ENCODE assay signal across 17 mouse cellular contexts in genomic region chr7:66580687-66581151, GRCm38 (mm10).
DNase-seq lines count a peak whose midpoint lies in the region; ATAC-seq and TF ChIP-seq lines count a peak whose summit lies in the region.
"Had no signal": no experiment of that assay in that cellular context is flagged by ENCODE, and none has a peak within 500 bp of the region (broad histone marks: within the 10 kb centered on the region; RNA-seq: fewer than 3 reads in every experiment).

No protein-coding gene starts in this region.

- no peaks in the 10 kb centered on the region for H3K27me3 ChIP-seq in heart, embryonic 12.5 days (replicated peaks)
- no peaks in the 10 kb centered on the region for H3K27me3 ChIP-seq in midbrain, embryonic 16.5 days (ENCODE audit: control insufficient read depth, insufficient read depth, low read depth, low read length)
- no peaks in the 10 kb centered on the region for H3K27me3 ChIP-seq in midbrain, embryonic 13.5 days
- H3K27me3 ChIP-seq in Patski: no peaks in the 10 kb centered on the region
- H3K27me3 ChIP-seq in midbrain, postnatal 0 days (ENCODE audit: insufficient read depth, low read length): no peaks in the 10 kb centered on the region
- H3K27me3 ChIP-seq in stomach, postnatal 0 days (ENCODE audit: control insufficient read depth, insufficient read depth, low read length): no peaks in the 10 kb centered on the region
- H3K27me3 ChIP-seq: forebrain, embryonic 15.5 days; midbrain, embryonic 12.5 days; neural tube, embryonic 12.5 days had no signal

- DNase-seq in heart, adult 11 months: peak; percentile 83
- peak; percentile 88 for DNase-seq in Patski (ENCODE audit: low read depth, low spot score)
- peak; percentile 59 for DNase-seq in midbrain, postnatal 0 days (ENCODE audit: low spot score)
- no peak for DNase-seq in neural tube, embryonic 10.5 days (ENCODE audit: extremely low spot score, low spot score)
- DNase-seq in stomach, postnatal 0 days (ENCODE audit: low spot score): no peak
- DNase-seq: B cell, adult 2 months; cerebellum, adult 11 months; cerebellum, postnatal 25 days; lung, adult 18-20 months; lung, postnatal 36 days; thymus, postnatal 4 days had no signal

- no peaks in the 10 kb centered on the region for H3K9me3 ChIP-seq in heart, embryonic 12.5 days (replicated peaks)
- H3K9me3 ChIP-seq in midbrain, embryonic 16.5 days (replicated peaks; ENCODE audit: control insufficient read depth, low read length, poor library complexity, severe bottlenecking): no peaks in the 10 kb centered on the region
- H3K9me3 ChIP-seq in midbrain, embryonic 13.5 days: no peaks in the 10 kb centered on the region
- H3K9me3 ChIP-seq in midbrain, postnatal 0 days (ENCODE audit: low read length): no peaks in the 10 kb centered on the region
- H3K9me3 ChIP-seq in stomach, postnatal 0 days (ENCODE audit: control insufficient read depth, low read length): no peaks in the 10 kb centered on the region
- H3K9me3 ChIP-seq: forebrain, embryonic 15.5 days; midbrain, embryonic 12.5 days; neural tube, embryonic 12.5 days had no signal

- no peak overlapping the region for H3K4me3 ChIP-seq in heart, embryonic 12.5 days
- H3K4me3 ChIP-seq in midbrain, embryonic 16.5 days (ENCODE audit: low read depth, low read length): no peak overlapping the region
- no peak overlapping the region for H3K4me3 ChIP-seq in midbrain, embryonic 13.5 days (replicated peaks)
- H3K4me3 ChIP-seq in midbrain, postnatal 0 days (ENCODE audit: low read depth, low read length): no peak overlapping the region
- no peak overlapping the region for H3K4me3 ChIP-seq in stomach, postnatal 0 days (ENCODE audit: low read depth, low read length)
- H3K4me3 ChIP-seq: forebrain, embryonic 15.5 days; midbrain, embryonic 12.5 days; neural tube, embryonic 12.5 days had no signal

- no peak for ATAC-seq in heart, embryonic 12.5 days (ENCODE audit: insufficient number of reproducible peaks, low FRiP score)
- ATAC-seq in midbrain, embryonic 16.5 days: 0 out of 2 replicates have a peak, but pooled peaks have one; percentile 36
- no peak for ATAC-seq in midbrain, embryonic 13.5 days
- ATAC-seq in Patski: peak; percentile 97
- peak; percentile 58; the same call in 1 of the 2 replicates for ATAC-seq in midbrain, postnatal 0 days (ENCODE audit: low FRiP score)
- no peak for ATAC-seq in stomach, postnatal 0 days (ENCODE audit: low FRiP score, low TSS enrichment)
- ATAC-seq: forebrain, embryonic 15.5 days had no signal

- 30% methylated on average over 2 of the region's 2 CpGs for WGBS in heart, embryonic 12.5 days
- WGBS in midbrain, embryonic 16.5 days: 57% methylated on average over 2 of the region's 2 CpGs
- 60% methylated on average over 2 of the region's 2 CpGs for WGBS in midbrain, embryonic 13.5 days
- WGBS in midbrain, postnatal 0 days: 29% methylated on average over 2 of the region's 2 CpGs
- 36% methylated on average over 2 of the region's 2 CpGs for WGBS in stomach, postnatal 0 days

- no peak overlapping the region for H3K9ac ChIP-seq in heart, embryonic 12.5 days
- no peak overlapping the region for H3K9ac ChIP-seq in midbrain, embryonic 16.5 days (ENCODE audit: low read depth, low read length)
- H3K9ac ChIP-seq in midbrain, embryonic 13.5 days (replicated peaks): no peak overlapping the region
- no peak overlapping the region for H3K9ac ChIP-seq in midbrain, postnatal 0 days (replicated peaks; ENCODE audit: low read length, poor library complexity, severe bottlenecking)
- H3K9ac ChIP-seq in stomach, postnatal 0 days (ENCODE audit: low read length): no peak overlapping the region
- H3K9ac ChIP-seq: forebrain, embryonic 15.5 days; midbrain, embryonic 12.5 days; neural tube, embryonic 12.5 days had no signal

- CTCF ChIA-PET in Patski (lab: Charles Lee): interaction anchor here (0.7 to 2.1 kb wide), 5 partner anchors 9 to 192 kb away, joined by 3 to 6 read pairs (median 4); partner anchors contain the start of gene Lrrk1

- in situ Hi-C loops in Patski (cut with MboI; ENCODE audit: low pct_unique_long_range_greater_than_20kb): loop anchor here (5.0 to 10.0 kb wide), 2 partner anchors 103 to 266 kb away; no protein-coding TSS in a partner anchor

- no peaks in the 10 kb centered on the region for H3K36me3 ChIP-seq in heart, embryonic 12.5 days
- H3K36me3 ChIP-seq in midbrain, embryonic 16.5 days (ENCODE audit: control insufficient read depth, insufficient read depth, low read length): no peaks in the 10 kb centered on the region
- no peaks in the 10 kb centered on the region for H3K36me3 ChIP-seq in midbrain, embryonic 13.5 days
- H3K36me3 ChIP-seq in midbrain, postnatal 0 days (ENCODE audit: insufficient read depth, low read length): no peaks in the 10 kb centered on the region
- H3K36me3 ChIP-seq in stomach, postnatal 0 days (ENCODE audit: control insufficient read depth, insufficient read depth, low read length): no peaks in the 10 kb centered on the region
- H3K36me3 ChIP-seq: forebrain, embryonic 15.5 days; midbrain, embryonic 12.5 days; neural tube, embryonic 12.5 days had no signal

- H3K4me1 ChIP-seq in heart, embryonic 12.5 days (replicated peaks): peaks cover 17% of the 10 kb centered on the region
- 0 out of 2 replicates have a peak, but pooled peaks cover 2% of the 10 kb centered on the region for H3K4me1 ChIP-seq in midbrain, embryonic 16.5 days (ENCODE audit: control insufficient read depth, insufficient read depth, low read length)
- H3K4me1 ChIP-seq in midbrain, embryonic 13.5 days (replicated peaks): no peaks in the 10 kb centered on the region
- H3K4me1 ChIP-seq in midbrain, postnatal 0 days (ENCODE audit: insufficient read depth, low read length): no peaks in the 10 kb centered on the region
- H3K4me1 ChIP-seq in stomach, postnatal 0 days (replicated peaks; ENCODE audit: control insufficient read depth, insufficient read depth): no peaks in the 10 kb centered on the region
- H3K4me1 ChIP-seq: forebrain, embryonic 15.5 days; midbrain, embryonic 12.5 days had no signal

- POLR2A ChIA-PET in Patski (lab: Charles Lee): no interaction called here

- no peak overlapping the region for H3K27ac ChIP-seq in heart, embryonic 12.5 days (ENCODE audit: poor library complexity, severe bottlenecking)
- 0 out of 2 replicates have a peak overlapping the region, but pooled peaks have one; percentile 23 for H3K27ac ChIP-seq in midbrain, embryonic 16.5 days (ENCODE audit: low read length)
- no peak overlapping the region for H3K27ac ChIP-seq in midbrain, embryonic 13.5 days
- peak overlapping the region; percentile 26; the same call in 1 of the 2 replicates for H3K27ac ChIP-seq in midbrain, postnatal 0 days (ENCODE audit: low read depth, low read length)
- no peak overlapping the region for H3K27ac ChIP-seq in stomach, postnatal 0 days (replicated peaks)
- H3K27ac ChIP-seq: forebrain, embryonic 15.5 days; midbrain, embryonic 12.5 days; neural tube, embryonic 12.5 days had no signal

- no peak for TF ChIP-seq CTCF in Patski (IDR thresholded peaks at IDR 0.05)
- 0 out of 2 replicates have a peak, but pooled peaks have one; percentile 7 for TF ChIP-seq CTCF in midbrain, postnatal 0 days (IDR thresholded peaks at IDR 0.05)
- TF ChIP-seq CTCF in stomach, postnatal 0 days (IDR thresholded peaks at IDR 0.05; ENCODE audit: low read depth): no peak

- H3K4me2 ChIP-seq in heart, embryonic 12.5 days: no peak overlapping the region
- H3K4me2 ChIP-seq in midbrain, embryonic 16.5 days (ENCODE audit: low read length): no peak overlapping the region
- H3K4me2 ChIP-seq in midbrain, embryonic 13.5 days (replicated peaks): no peak overlapping the region
- no peak overlapping the region for H3K4me2 ChIP-seq in midbrain, postnatal 0 days (ENCODE audit: low read depth, low read length, poor library complexity, severe bottlenecking)
- H3K4me2 ChIP-seq in stomach, postnatal 0 days (replicated peaks; ENCODE audit: low read depth): no peak overlapping the region
- H3K4me2 ChIP-seq: forebrain, embryonic 15.5 days; midbrain, embryonic 12.5 days; neural tube, embryonic 12.5 days had no signal

- TF ChIP-seq EP300 in stomach, postnatal 0 days (optimal IDR thresholded peaks at IDR 0.05): no peak

Comparison
In these comparisons a context has a peak if more than half of its experiments do, and no peak if none do; other contexts are left out.
1. ATAC-seq: peak in midbrain, embryonic 16.5 days (single experiment), Patski (single experiment) and midbrain, postnatal 0 days (single experiment); none in heart, embryonic 12.5 days (single experiment), midbrain, embryonic 13.5 days (single experiment) and stomach, postnatal 0 days (single experiment).
2. H3K27ac ChIP-seq: peak in midbrain, embryonic 16.5 days (single experiment) and midbrain, postnatal 0 days (single experiment); none in heart, embryonic 12.5 days (single experiment), midbrain, embryonic 13.5 days (single experiment) and stomach, postnatal 0 days (single experiment).
3. DNase-seq: peak in heart, adult 11 months (single experiment), Patski (single experiment) and midbrain, postnatal 0 days (single experiment); none in neural tube, embryonic 10.5 days (single experiment) and stomach, postnatal 0 days (single experiment).